In genomic region chr15:101224006-101224906, GRCm38 (mm10) we compare ENCODE assay signal across 8 mouse cellular contexts. TPM values are rescaled to one million over a fixed set of nuclear protein-coding genes. Genes with fewer than 3 reads are reported as not detected.
DNase-seq lines count a peak whose midpoint lies in the region; ATAC-seq and TF ChIP-seq lines count a peak whose summit lies in the region.

Grasp (plus strand) TSS chr15:101224188.

- intact Hi-C loops in heart, postnatal 14 days (cut with DNase I) = loop anchor here (5.0 kb wide), 2 partner anchors 58 to 93 kb away; partner anchors contain the start of gene Atg101

- no peak within 1 kb of the TSS; the same call in 1 of the 2 replicates for H3K27ac ChIP-seq in forebrain, embryonic 15.5 days (replicated peaks)
- no peak within 1 kb of the TSS for H3K27ac ChIP-seq in neural tube, embryonic 14.5 days (ENCODE audit: low read depth, low read length)
- H3K27ac ChIP-seq in testis, adult 2 months (ENCODE audit: control insufficient read depth, insufficient read depth, low read depth, low read length) = peak within 1 kb of the TSS; percentile 14; the same call in 1 of the 2 replicates

- peak; percentile 83 for ATAC-seq in CD4-positive, CD25-positive, alpha-beta regulatory T cell, adult 4 months
- peak; percentile 87 for ATAC-seq in forebrain, embryonic 15.5 days (replicated peaks)
- peak; percentile 72 for ATAC-seq in neural tube, embryonic 14.5 days (ENCODE audit: low read depth)

- TF ChIP-seq CTCF in testis, adult 2 months (IDR thresholded peaks at IDR 0.05; ENCODE audit: control insufficient read depth, insufficient read depth, insufficient replicate concordance, low read depth, low read length) = no peak

- H3K9me3 ChIP-seq in forebrain, embryonic 15.5 days = no peaks in the 10 kb centered on the region
- H3K9me3 ChIP-seq in neural tube, embryonic 14.5 days (ENCODE audit: control insufficient read depth, low read length) = no peaks in the 10 kb centered on the region

- peak within 1 kb of the TSS; percentile 63 for H3K4me3 ChIP-seq in forebrain, embryonic 15.5 days
- peak within 1 kb of the TSS; percentile 75 for H3K4me3 ChIP-seq in neural tube, embryonic 14.5 days (ENCODE audit: low read depth, low read length)
- H3K4me3 ChIP-seq in testis, adult 2 months (ENCODE audit: control insufficient read depth, low read depth, low read length) = peak within 1 kb of the TSS; percentile 81

- H3K36me3 ChIP-seq in forebrain, embryonic 15.5 days = no peaks in the 10 kb centered on the region
- no peaks in the 10 kb centered on the region for H3K36me3 ChIP-seq in neural tube, embryonic 14.5 days (ENCODE audit: control insufficient read depth, insufficient read depth, low read length)
- no peaks in the 10 kb centered on the region for H3K36me3 ChIP-seq in testis, adult 2 months (ENCODE audit: control insufficient read depth, insufficient read depth, low read length)

- H3K9ac ChIP-seq in forebrain, embryonic 15.5 days (replicated peaks) = peak within 1 kb of the TSS; percentile 66
- peak within 1 kb of the TSS; percentile 78 for H3K9ac ChIP-seq in neural tube, embryonic 14.5 days (replicated peaks; ENCODE audit: low read depth, low read length)

- peak within 1 kb of the TSS; percentile 98 for H3K4me2 ChIP-seq in forebrain, embryonic 15.5 days (replicated peaks)
- peak within 1 kb of the TSS; percentile 80 for H3K4me2 ChIP-seq in neural tube, embryonic 14.5 days (ENCODE audit: low read depth, low read length)

- peak; percentile 87 for TF ChIP-seq POLR2A in testis, adult 2 months (IDR thresholded peaks at IDR 0.05; ENCODE audit: control insufficient read depth, low read depth, low read length)

- peak; percentile 45 for DNase-seq in brain, embryonic 18.5 days (ENCODE audit: low read depth, low spot score)
- DNase-seq in heart, postnatal 14 days = peak; percentile 94 to 95
- peak; percentile 91 to 94 for DNase-seq in layer of hippocampus, adult 18-20 months (ENCODE audit: low spot score in 2 of 2)
- DNase-seq in lung, adult 18-20 months = peak; percentile 92 to 95

- peaks cover 38% of the 10 kb centered on the region for H3K4me1 ChIP-seq in forebrain, embryonic 15.5 days
- peaks cover 17% of the 10 kb centered on the region for H3K4me1 ChIP-seq in neural tube, embryonic 14.5 days (ENCODE audit: control insufficient read depth, insufficient read depth, low read length)
- peaks cover 19% of the 10 kb centered on the region for H3K4me1 ChIP-seq in testis, adult 2 months (ENCODE audit: control insufficient read depth, insufficient read depth, low read length)

- WGBS in forebrain, embryonic 15.5 days = under 1% methylated on average over 77 of the region's 77 CpGs
- WGBS in neural tube, embryonic 14.5 days = under 1% methylated on average over 60 of the region's 77 CpGs

- H3K27me3 ChIP-seq in forebrain, embryonic 15.5 days = peaks cover 3% of the 10 kb centered on the region; the same call in 1 of the 2 replicates
- no peaks in the 10 kb centered on the region; the same call in 1 of the 2 replicates for H3K27me3 ChIP-seq in neural tube, embryonic 14.5 days (ENCODE audit: control insufficient read depth, insufficient read depth, low read length)
- no peaks in the 10 kb centered on the region; the same call in none of the 2 replicates for H3K27me3 ChIP-seq in testis, adult 2 months (ENCODE audit: control insufficient read depth, insufficient read depth, low read length)

RNA-seq across cellular contexts. Expression of gene Grasp, which starts in this region (rescaled TPM):
- under 1 TPM in 1 of 2 experiments, not detected in 1; 0.47 TPM for polyA plus RNA-seq in CD4-positive, CD25-positive, alpha-beta regulatory T cell, adult 4 months (2017; shearing (Covaris generic))
- 1.3 and 1.7 TPM in 2 replicates for polyA plus RNA-seq in forebrain, embryonic 15.5 days (2015; fragmentation: Nextera tagmentation; extraction: Ambion mirVana)
- total RNA-seq in heart, postnatal 14 days (2021) = 10 to 100 TPM; 12.9 to 14.0 TPM
- total RNA-seq in layer of hippocampus, adult 18-20 months (2021) = 10 to 100 TPM; 75.9 to 86.7 TPM
- 1.0 and 2.4 TPM in 2 replicates for polyA plus RNA-seq in neural tube, embryonic 14.5 days (2014; fragmentation: Nextera tagmentation; extraction: Ambion mirVana)
- 1.8 and 1.9 TPM in 2 replicates for polyA plus RNA-seq in testis, adult 2 months (2012; rRNA removed)

Comparison
In these comparisons a context has a peak if more than half of its experiments do, and no peak if none do; other contexts are left out.
1. RNA of gene Grasp (total RNA-seq): 75.9 to 86.7 TPM in layer of hippocampus, adult 18-20 months; 12.9 to 14.0 TPM in heart, postnatal 14 days; every median in the first group is over 4 times any median in the second.
2. Peak in ATAC-seq in CD4-positive, CD25-positive, alpha-beta regulatory T cell, adult 4 months; RNA of the gene not detected or under 1 TPM.
3. Peak in every context shown above with its lines, with median percentiles within 50 percentile points of each other: ATAC-seq, DNase-seq and H3K4me3 ChIP-seq.